Mouse (Mus musculus) midbrain, embryonic 14.5 days (tissue): ENCODE data around the gene Ebf1. TPM values are rescaled to one million over a fixed set of nuclear protein-coding genes. Genes with fewer than 3 reads are reported as not detected.
A peak's percentile ranks its signal among the peaks of the same experiment; 100 is the strongest.

Source experiments
- ATAC-seq: fragments of 200-750 bp; cut with Nextera tagmentation; 2 replicates; pipeline ENCODE4 v1.8.0; 2017; ENCODE audit warnings: moderate number of reproducible peaks, moderate library complexity; ENCODE audit not compliant: low FRiP score, low TSS enrichment
- DNase-seq: peaks from one replicate; pipeline ENCODE4 v3.0.0-alpha.2; 2015
- H3K27ac ChIP-seq: fragments of 300-500 bp; sonication (generic); replicated peaks from 2 replicates; pipeline ENCODE4 v1.5.1; 2014; ENCODE audit warnings: mild to moderate bottlenecking, low read depth, low read length, moderate library complexity
- H3K27me3 ChIP-seq: fragments of 300-500 bp; sonication (generic); 2 replicates; pipeline ENCODE4 v1.6.1; 2014; ENCODE audit warnings: low read length, control low read depth, mixed read lengths; ENCODE audit not compliant: control insufficient read depth, insufficient read depth
- H3K36me3 ChIP-seq: fragments of 300-500 bp; sonication (generic); 2 replicates; pipeline ENCODE4 v1.6.1; 2014; ENCODE audit warnings: low read length, control low read depth; ENCODE audit not compliant: control insufficient read depth, insufficient read depth
- H3K4me1 ChIP-seq: fragments of 300-500 bp; sonication (generic); 2 replicates; pipeline ENCODE4 v1.6.1; 2014; ENCODE audit warnings: mild to moderate bottlenecking, antibody characterized with exemption, low read length, control low read depth; ENCODE audit not compliant: control insufficient read depth, insufficient read depth
- H3K4me2 ChIP-seq: fragments of 300-500 bp; sonication (generic); 2 replicates; pipeline ENCODE4 v1.6.1; 2014; ENCODE audit warnings: mild to moderate bottlenecking, low read length, moderate library complexity
- H3K4me3 ChIP-seq: fragments of 300-500 bp; sonication (generic); replicated peaks from 2 replicates; pipeline ENCODE4 v1.5.1; 2014; ENCODE audit warnings: low read depth, low read length
- H3K9ac ChIP-seq: fragments of 300-500 bp; sonication (generic); replicated peaks from 2 replicates; pipeline ENCODE4 v1.6.1; 2014; ENCODE audit warnings: mild to moderate bottlenecking, low read length, moderate library complexity
- H3K9me3 ChIP-seq: fragments of 300-500 bp; sonication (generic); 2 replicates; pipeline ENCODE4 v1.6.1; 2016; ENCODE audit warnings: low read length, control low read depth, mixed read lengths; ENCODE audit not compliant: control insufficient read depth
- WGBS: fragments of 180-500 bp; shearing (Covaris S2); extraction: QIAGEN DNeasy Blood & Tissue Kit; methylation state at CpG from one replicate; pipeline ENCODE4 v1.1.7; 2014; 5-methylcytosine and 5-hydroxymethylcytosine counted together
- polyA plus RNA-seq: library from polyadenylated mRNA; unstranded; fragments of >200 nt; fragmentation: Nextera tagmentation; extraction: Ambion mirVana; gene quantifications from 2 replicates; pipeline ENCODE4 v1.2.1, GENCODE M21; 2014

Ebf1 gene
- polyA plus RNA-seq, 1 experiment from 2014 or later: 112 TPM

- DNase-seq (no peak), ATAC-seq (no peak)
- H3K9ac ChIP-seq: no peak overlapping the region
- no peak overlapping the region for H3K4me2 ChIP-seq
- no peak overlapping the region for H3K27ac ChIP-seq
- no peaks in the 10 kb centered on the region for H3K27me3 ChIP-seq
- peaks cover 17% of the 10 kb centered on the region; the same call in 1 of the 2 replicates for H3K4me1 ChIP-seq
- no peak overlapping the region for H3K4me3 ChIP-seq
- 96% methylated on average over 2 of the region's 2 CpGs for WGBS
- H3K36me3 ChIP-seq: no peaks in the 10 kb centered on the region
- no peaks in the 10 kb centered on the region for H3K9me3 ChIP-seq
These were observed 158.4 kb downstream of the Ebf1 start for GRCm38 (mm10) chr11:44775549-44775948.

DNA sequence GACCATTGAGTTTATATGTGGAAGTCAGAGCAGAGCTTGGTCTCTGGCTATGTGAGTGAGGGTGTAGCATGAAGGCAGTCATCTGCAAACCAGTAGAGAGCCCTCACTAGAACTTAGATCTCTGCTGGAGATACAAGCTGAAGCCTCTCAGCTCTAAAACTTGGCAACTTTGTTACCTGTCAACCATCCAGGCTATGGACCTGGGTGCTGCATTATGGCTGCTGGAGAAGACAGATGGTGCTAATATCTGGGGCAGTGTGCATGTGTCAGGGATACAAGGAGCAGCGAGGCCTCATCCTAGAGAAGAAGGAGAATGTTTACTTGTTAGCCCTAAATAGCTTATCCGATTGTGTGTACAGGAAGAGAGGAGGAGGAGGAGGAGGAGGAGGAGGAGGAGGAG, 159.4 kb downstream of the Ebf1 start:
- no peaks in the 10 kb centered on the region for H3K27me3 ChIP-seq

GRCm38 (mm10) chr11:44777331-44778310, 160.5 kb downstream of the Ebf1 start:
- DNase-seq: no peak
- no peaks in the 10 kb centered on the region for H3K36me3 ChIP-seq
- peaks cover 11% of the 10 kb centered on the region; the same call in 1 of the 2 replicates for H3K4me1 ChIP-seq
- WGBS: 12% methylated on average over 16 of the region's 16 CpGs
- no peak overlapping the region for H3K9ac ChIP-seq
- H3K9me3 ChIP-seq: no peaks in the 10 kb centered on the region
- H3K27me3 ChIP-seq: no peaks in the 10 kb centered on the region
- no peak overlapping the region for H3K4me3 ChIP-seq
- ATAC-seq: no peak
- H3K27ac ChIP-seq: peak overlapping the region; percentile 60; the same call in 1 of the 2 replicates
- peak overlapping the region; percentile 29; the same call in 1 of the 2 replicates for H3K4me2 ChIP-seq

More for the DNA sequence above, 159.4 kb downstream of the Ebf1 start:
- Histone ChIP-seq H3K4me2 (no peak overlapping the region), H3K4me1 (peaks cover 11% of the 10 kb centered on the region; the same call in 1 of the 2 replicates), H3K27ac (no peak overlapping the region), H3K9ac (no peak overlapping the region), H3K4me3 (no peak overlapping the region), H3K36me3 (no peaks in the 10 kb centered on the region), H3K9me3 (no peaks in the 10 kb centered on the region)
- 71% methylated on average over 2 of the region's 2 CpGs for WGBS
- DNase-seq: no peak
- no peak for ATAC-seq

DNA sequence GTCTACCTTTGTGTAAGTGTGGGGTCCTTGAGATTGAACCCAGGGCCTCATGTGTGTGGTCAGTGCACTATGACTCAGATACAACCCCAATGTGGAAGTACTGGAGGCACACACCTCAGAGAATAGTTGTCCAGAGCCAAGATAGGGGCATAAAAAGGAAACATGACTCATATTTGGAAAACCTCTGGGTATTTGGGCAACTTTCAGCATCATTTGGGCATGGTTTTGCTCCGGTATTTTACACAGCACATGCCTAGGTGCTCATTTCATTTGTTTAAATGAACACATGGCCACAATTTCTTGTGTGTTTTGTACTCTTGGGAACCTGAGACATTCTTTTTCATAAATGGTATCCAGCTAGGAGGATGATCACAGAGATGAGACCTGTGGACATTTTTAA, 161.9 kb downstream of the Ebf1 start:
- Histone ChIP-seq H3K27me3 (no peaks in the 10 kb centered on the region), H3K27ac (no peak overlapping the region), H3K9me3 (no peaks in the 10 kb centered on the region), H3K36me3 (no peaks in the 10 kb centered on the region), H3K4me3 (no peak overlapping the region), H3K4me1 (peaks cover 11% of the 10 kb centered on the region; the same call in 1 of the 2 replicates), H3K9ac (no peak overlapping the region), H3K4me2 (no peak overlapping the region)
- WGBS: 98% methylated on average over 1 of the region's 1 CpGs
- no peak for ATAC-seq
- no peak for DNase-seq

DNA sequence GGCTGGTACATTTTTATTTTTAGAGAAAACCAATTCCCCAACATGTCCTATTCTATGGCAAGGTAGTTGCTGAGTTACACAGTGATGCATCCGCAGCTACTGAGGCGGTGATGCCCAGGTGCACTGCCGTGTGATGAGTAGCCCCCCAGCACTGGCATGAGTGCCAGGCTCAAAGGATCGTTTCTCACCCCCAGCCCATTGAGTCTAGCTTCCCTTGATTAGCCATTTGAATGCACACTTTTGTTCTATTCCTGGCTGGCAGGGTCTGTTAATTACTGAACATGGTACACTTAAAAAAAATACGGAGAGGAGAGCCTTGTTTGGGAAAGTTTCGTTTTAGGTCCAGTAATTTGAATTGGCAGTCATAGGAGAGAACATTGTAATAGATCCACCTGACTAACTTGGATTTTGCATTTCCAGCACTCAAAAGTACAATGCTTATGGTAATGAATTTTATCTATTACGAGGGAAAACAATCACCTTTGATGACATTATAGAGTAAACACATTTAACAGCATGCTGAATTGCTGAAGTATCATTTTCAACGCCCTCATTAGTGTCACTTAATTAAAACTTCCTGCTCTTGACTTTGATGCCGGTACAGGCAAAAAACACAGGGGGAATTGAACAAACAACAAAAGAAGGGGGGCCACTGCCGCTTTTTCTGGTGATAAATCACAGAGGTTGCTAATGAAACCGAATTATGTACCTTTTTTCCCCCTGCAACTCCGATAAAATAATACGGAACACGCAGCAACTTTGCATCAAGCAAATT, 167.3 kb downstream of the Ebf1 start:
- ATAC-seq (no peak), DNase-seq (no peak)
- Histone ChIP-seq H3K9ac (no peak overlapping the region), H3K27ac (no peak overlapping the region), H3K4me2 (no peak overlapping the region), H3K4me1 (peaks cover 13% of the 10 kb centered on the region), H3K4me3 (no peak overlapping the region), H3K27me3 (no peaks in the 10 kb centered on the region), H3K36me3 (no peaks in the 10 kb centered on the region), H3K9me3 (no peaks in the 10 kb centered on the region)
- WGBS: 71% methylated on average over 14 of the region's 14 CpGs

DNA sequence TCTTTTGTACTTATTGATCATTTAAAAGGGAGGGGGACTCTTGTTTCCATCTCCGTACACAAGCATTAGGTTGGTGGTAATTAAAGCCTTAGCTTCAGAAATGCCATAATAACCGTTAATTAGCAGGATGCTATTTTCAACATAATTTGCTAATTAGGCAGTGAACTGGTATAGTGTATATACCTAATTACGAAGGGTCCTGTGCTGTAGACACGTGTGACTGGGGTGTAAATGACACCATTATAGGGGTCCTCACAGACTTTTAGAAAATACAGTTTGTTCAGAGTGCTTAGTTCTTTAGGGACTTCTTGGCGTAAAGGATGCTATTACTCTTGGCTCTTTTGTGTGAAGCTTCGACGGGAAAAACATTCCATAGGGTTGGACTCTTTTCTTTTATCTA, 167.9 kb downstream of the Ebf1 start:
- H3K4me1 ChIP-seq: peaks cover 13% of the 10 kb centered on the region
- ATAC-seq (no peak), DNase-seq (no peak)
- no peaks in the 10 kb centered on the region for H3K27me3 ChIP-seq
- H3K9ac ChIP-seq: no peak overlapping the region
- WGBS: 42% methylated on average over 7 of the region's 7 CpGs
- H3K4me2 ChIP-seq: no peak overlapping the region
- no peak overlapping the region for H3K4me3 ChIP-seq
- no peaks in the 10 kb centered on the region for H3K9me3 ChIP-seq
- H3K36me3 ChIP-seq: no peaks in the 10 kb centered on the region
- H3K27ac ChIP-seq: 0 out of 2 replicates have a peak overlapping the region, but pooled peaks have one; percentile 28

DNA sequence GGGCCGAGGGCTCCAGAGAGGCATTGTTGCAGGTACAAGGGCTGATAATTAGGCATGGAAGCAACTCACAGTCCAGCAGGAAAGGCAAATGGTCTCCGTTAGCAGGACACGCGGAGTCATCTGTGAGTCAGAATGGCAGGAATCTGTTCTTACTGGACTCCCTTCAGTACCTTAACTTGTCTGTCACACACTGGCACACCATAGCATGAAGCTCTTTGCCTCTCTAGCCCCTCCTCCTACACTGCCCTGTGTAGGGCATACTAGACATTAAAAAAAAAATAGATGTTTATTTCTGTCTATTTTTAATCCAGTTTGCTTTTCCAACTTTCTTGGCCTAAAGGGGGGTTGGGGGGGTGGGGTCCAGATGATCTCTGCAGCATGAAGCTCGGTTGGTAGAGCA, 168.4 kb downstream of the Ebf1 start:
- H3K4me1 ChIP-seq: peaks cover 13% of the 10 kb centered on the region
- no peaks in the 10 kb centered on the region for H3K9me3 ChIP-seq
- no peaks in the 10 kb centered on the region for H3K27me3 ChIP-seq
- no peaks in the 10 kb centered on the region for H3K36me3 ChIP-seq
- WGBS: 28% methylated on average over 5 of the region's 5 CpGs
- H3K4me3 ChIP-seq: no peak overlapping the region
- ATAC-seq (no peak), DNase-seq (no peak)
- no peak overlapping the region for H3K4me2 ChIP-seq
- 0 out of 2 replicates have a peak overlapping the region, but pooled peaks have one; percentile 28 for H3K27ac ChIP-seq
- H3K9ac ChIP-seq: no peak overlapping the region

- H3K4me3 ChIP-seq: no peak overlapping the region
- H3K4me1 ChIP-seq: peaks cover 16% of the 10 kb centered on the region
- no peak overlapping the region for H3K27ac ChIP-seq
- ATAC-seq (no peak), DNase-seq (no peak)
- H3K27me3 ChIP-seq: no peaks in the 10 kb centered on the region
- no peak overlapping the region for H3K9ac ChIP-seq
- WGBS: 79% methylated on average over 1 of the region's 1 CpGs
- H3K4me2 ChIP-seq: no peak overlapping the region
- H3K9me3 ChIP-seq: no peaks in the 10 kb centered on the region
- H3K36me3 ChIP-seq: no peaks in the 10 kb centered on the region
These were observed 170.9 kb downstream of the Ebf1 start for GRCm38 (mm10) chr11:44788003-44788402.
